Mouse (Mus musculus): ENCODE measurements around the gene Mtm1.

- no peak for TF ChIP-seq CTCF (IDR thresholded peaks at IDR 0.05; ENCODE audit: low read depth)
- no peak for TF ChIP-seq EP300 (IDR thresholded peaks at IDR 0.05; ENCODE audit: low read depth)
Measured at GRCm38 (mm10) chrX:71364062-71364461, 153.5 kb downstream of the Mtm1 start.
